Mouse (Mus musculus) small intestine, adult 2 months (tissue): Measurements from ENCODE around the gene Chtop. TPM values are rescaled to one million over a fixed set of nuclear protein-coding genes. Genes with fewer than 3 reads are reported as not detected.
A peak's percentile ranks its signal among the peaks of the same experiment; 100 is the strongest.

Experiments
- H3K27ac ChIP-seq: fragments of 200-500 bp; 2 replicates; pipeline ENCODE4 v1.5.1; 2012; ENCODE audit warnings: low read depth, low read length, control low read depth, inconsistent platforms; ENCODE audit not compliant: insufficient read depth
- H3K27me3 ChIP-seq: fragments of 200-500 bp; 2 replicates; pipeline ENCODE4 v1.6.1; 2012; ENCODE audit warnings: mild to moderate bottlenecking, moderate library complexity, low read length, inconsistent platforms; ENCODE audit not compliant: control insufficient read depth, insufficient read depth
- H3K36me3 ChIP-seq: fragments of 200-500 bp; 2 replicates; pipeline ENCODE4 v1.6.1; 2012; ENCODE audit warnings: mild to moderate bottlenecking, low read length, control low read depth, inconsistent platforms; ENCODE audit not compliant: control insufficient read depth, insufficient read depth
- H3K4me1 ChIP-seq: fragments of 200-500 bp; 2 replicates; pipeline ENCODE4 v1.6.1; 2012; ENCODE audit warnings: low read length, inconsistent platforms, mixed read lengths; ENCODE audit not compliant: control insufficient read depth, insufficient read depth, insufficient read length
- H3K4me3 ChIP-seq: fragments of 200-500 bp; 2 replicates; pipeline ENCODE4 v1.5.1; 2012; ENCODE audit warnings: low read depth, mild to moderate bottlenecking, control low read depth, inconsistent platforms, low read length, moderate library complexity
- CTCF ChIP-seq: fragments of 200-500 bp; IDR thresholded peaks from 2 replicates; pipeline ENCODE4 v1.5.1; 2012; ENCODE audit warnings: low read depth, mild to moderate bottlenecking, control low read depth, inconsistent platforms, low read length, moderate library complexity, mixed read lengths; ENCODE audit not compliant: insufficient replicate concordance, insufficient read length; ENCODE audit errors: extremely low read depth
- POLR2A ChIP-seq: fragments of 200-500 bp; IDR thresholded peaks from 2 replicates; pipeline ENCODE4 v1.6.1; 2012; ENCODE audit warnings: low read depth, mild to moderate bottlenecking, control low read depth, inconsistent platforms, low read length, moderate library complexity
- WGBS: fragments of 180-500 bp; shearing (Covaris S2); methylation state at CpG from one replicate; pipeline ENCODE4 v1.1.7; 2018; 5-methylcytosine and 5-hydroxymethylcytosine counted together
- polyA plus RNA-seq: library from polyadenylated mRNA; depleted of rRNA; stranded (reverse); fragments of >200 nt; gene quantifications from 2 replicates; pipeline ENCODE4 v1.2.3, GENCODE M21; 2012; rRNA removed

Gene Chtop
- 14.3 and 22.3 TPM in 2 replicates for polyA plus RNA-seq

DNA sequence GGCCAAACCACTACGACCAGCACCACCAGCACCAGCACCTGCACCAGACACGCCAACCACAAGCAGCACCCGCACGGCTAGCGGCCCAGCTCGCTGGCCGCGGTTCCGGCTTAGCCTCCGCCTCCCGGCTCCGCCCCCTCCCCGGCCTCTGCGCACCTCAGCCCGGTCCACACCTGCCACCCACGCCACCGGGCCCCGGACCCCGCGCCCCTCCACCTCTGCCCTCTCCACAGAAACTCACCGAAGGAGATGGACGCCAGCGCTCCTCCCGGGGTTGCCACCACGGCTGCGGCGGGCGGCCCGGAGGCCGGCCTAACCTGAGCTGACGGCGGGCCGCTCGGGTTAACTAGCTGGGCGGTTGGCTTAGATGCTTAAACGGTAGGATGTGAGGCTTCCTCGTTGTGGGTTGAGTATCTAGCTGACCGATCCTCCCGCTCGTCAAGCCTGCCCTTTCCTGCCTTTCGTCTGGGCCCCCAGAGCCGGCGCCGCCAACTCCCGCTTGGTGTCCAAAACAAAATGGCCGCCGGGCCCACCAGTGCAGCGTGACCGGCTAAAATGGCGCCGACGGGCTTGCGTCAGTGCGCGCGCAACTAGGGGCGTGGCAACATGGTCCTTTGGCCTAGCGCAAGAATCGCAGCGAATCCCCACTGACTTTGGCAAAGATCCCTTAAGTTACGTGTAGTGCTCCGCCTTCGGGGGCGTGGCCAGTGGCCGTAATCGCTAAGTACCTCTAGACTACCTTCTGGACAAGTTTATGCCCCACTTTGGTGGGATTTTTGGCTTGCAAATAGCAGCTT, at the start of gene Chtop:
Gene Chtop, minus strand, starts transcription at position 549 of the 797 bp plus-strand sequence.
- peak within 1 kb of the TSS; percentile 84 for H3K27ac ChIP-seq
- peaks cover 22% of the 10 kb centered on the region for H3K36me3 ChIP-seq
- 0 out of 2 replicates have a peak, but pooled peaks cover 2% of the 10 kb centered on the region for H3K4me1 ChIP-seq
- H3K27me3 ChIP-seq, result no peaks in the 10 kb centered on the region
- TF ChIP-seq POLR2A, result 0 out of 2 replicates have a peak, but pooled peaks have one; percentile 13
- TF ChIP-seq CTCF, result no peak
- WGBS, result under 1% methylated on average over 66 of the region's 66 CpGs
- peak within 1 kb of the TSS; percentile 70 for H3K4me3 ChIP-seq

DNA sequence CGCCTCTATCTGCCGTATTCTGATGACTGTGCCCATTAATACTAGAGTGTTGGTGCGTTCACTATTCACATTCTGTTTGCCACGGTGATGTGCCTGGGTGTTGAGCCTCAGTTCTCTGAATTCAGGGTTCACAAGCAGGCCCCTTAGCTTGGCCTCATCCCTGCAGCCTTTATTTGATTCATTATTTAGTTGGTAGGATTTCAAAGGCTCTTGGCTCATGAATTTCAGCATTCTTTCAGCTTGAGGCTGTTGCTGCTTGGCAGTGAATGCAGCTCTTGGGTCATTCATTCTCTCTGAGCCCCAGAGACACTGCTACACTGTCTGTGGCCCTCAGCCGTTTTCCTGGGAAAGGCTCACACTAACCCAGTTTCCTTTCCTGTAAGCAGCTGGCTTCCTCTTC, 46.7 kb upstream of the Chtop start:
- H3K27ac ChIP-seq, result no peak overlapping the region
- 76% methylated on average over 5 of the region's 5 CpGs for WGBS

DNA sequence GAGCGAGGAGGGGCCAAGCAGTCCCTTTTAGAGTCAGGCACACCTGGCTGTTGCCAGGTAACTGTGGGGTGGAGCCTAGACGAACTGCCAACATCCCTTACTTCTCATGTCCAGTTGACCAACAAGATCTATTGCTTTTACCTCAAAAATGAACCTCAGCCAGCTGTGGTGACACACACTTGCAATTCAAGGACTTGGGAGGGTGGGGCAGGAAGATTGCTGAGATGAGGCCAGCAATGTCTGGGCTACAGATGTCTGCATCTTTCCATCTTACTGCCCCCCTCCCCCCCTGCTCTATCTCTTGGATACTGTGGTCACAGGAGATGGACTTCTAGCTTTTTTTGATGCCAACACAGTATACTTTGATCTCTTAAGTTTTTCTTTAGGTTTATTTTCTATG, 42.9 kb upstream of the Chtop start:
- H3K27me3 ChIP-seq, result no peaks in the 10 kb centered on the region
- no peaks in the 10 kb centered on the region for H3K36me3 ChIP-seq
- H3K4me1 ChIP-seq, result no peaks in the 10 kb centered on the region
- 73% methylated on average over 2 of the region's 2 CpGs for WGBS
- H3K27ac ChIP-seq, result no peak overlapping the region
- no peak overlapping the region for H3K4me3 ChIP-seq
- no peak for TF ChIP-seq CTCF
- no peak for TF ChIP-seq POLR2A

More for the DNA sequence above, 46.7 kb upstream of the Chtop start:
- H3K36me3 ChIP-seq, result no peaks in the 10 kb centered on the region
- no peaks in the 10 kb centered on the region for H3K27me3 ChIP-seq
- H3K4me1 ChIP-seq, result no peaks in the 10 kb centered on the region
- no peak overlapping the region for H3K4me3 ChIP-seq
- TF ChIP-seq CTCF (no peak), POLR2A (no peak)

DNA sequence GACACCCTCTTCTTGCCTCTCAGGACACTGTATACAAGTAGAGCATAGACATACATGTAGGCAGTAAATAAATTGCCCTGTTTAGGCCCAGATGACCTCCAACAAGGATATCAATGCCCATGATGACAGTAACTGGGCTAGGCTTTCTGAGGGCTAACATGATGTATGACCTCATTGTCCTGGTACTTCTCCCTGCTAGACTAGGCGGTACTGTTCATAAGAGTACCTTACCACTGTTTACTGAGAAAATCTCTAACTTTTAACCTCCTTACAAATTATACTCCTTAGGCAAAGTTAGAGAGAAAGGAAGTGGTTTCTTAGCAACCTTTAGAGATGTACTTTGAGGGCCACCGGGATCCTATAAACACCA, 41.1 kb upstream of the Chtop start:
- TF ChIP-seq POLR2A (no peak), CTCF (no peak)
- H3K27me3 ChIP-seq, result no peaks in the 10 kb centered on the region
- no peak overlapping the region for H3K27ac ChIP-seq
- 67% methylated on average over 2 of the region's 2 CpGs for WGBS
- no peaks in the 10 kb centered on the region for H3K36me3 ChIP-seq
- no peaks in the 10 kb centered on the region for H3K4me1 ChIP-seq
- H3K4me3 ChIP-seq, result no peak overlapping the region

DNA sequence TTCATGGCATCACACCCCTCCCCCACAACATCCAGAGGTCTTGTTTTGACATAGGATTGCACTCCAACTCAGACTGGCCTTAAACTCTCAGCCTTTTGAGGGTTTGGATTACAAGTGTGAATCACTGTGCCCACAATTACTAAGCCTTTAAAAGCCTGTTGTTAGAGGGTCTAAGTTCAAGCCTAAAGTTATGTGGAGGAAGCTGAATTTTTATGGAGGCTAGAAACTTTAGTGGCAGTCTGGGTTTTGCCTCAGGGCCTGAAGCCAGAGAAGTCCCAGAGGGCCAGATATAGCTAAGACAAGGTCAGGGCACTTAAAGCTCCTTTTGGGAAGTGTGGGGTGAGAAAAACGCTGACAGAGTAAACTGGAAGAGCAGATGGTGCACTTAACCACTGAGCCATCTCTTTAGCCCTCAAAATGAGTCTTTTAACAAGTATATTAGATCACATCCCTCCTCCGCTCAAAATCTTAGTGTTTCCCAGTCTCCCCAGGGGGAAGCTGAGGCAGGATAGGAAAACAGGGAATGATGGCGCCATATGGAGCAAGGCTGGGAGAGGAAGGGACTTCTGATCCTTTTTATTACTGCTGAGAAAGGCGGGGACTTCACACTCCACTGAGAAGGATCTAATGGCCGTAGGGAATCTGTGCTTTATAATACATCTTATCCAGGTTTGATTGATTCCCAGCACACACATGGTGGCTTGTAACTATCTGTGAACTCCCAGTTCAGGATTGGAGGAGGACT, 40.5 kb upstream of the Chtop start:
- whole genome bisulfite sequencing, result 57% methylated on average over 5 of the region's 5 CpGs
- H3K27me3 ChIP-seq, result no peaks in the 10 kb centered on the region
- TF ChIP-seq CTCF (no peak), POLR2A (no peak)
- H3K4me1 ChIP-seq, result no peaks in the 10 kb centered on the region
- no peak overlapping the region for H3K4me3 ChIP-seq
- no peak overlapping the region for H3K27ac ChIP-seq
- no peaks in the 10 kb centered on the region for H3K36me3 ChIP-seq

DNA sequence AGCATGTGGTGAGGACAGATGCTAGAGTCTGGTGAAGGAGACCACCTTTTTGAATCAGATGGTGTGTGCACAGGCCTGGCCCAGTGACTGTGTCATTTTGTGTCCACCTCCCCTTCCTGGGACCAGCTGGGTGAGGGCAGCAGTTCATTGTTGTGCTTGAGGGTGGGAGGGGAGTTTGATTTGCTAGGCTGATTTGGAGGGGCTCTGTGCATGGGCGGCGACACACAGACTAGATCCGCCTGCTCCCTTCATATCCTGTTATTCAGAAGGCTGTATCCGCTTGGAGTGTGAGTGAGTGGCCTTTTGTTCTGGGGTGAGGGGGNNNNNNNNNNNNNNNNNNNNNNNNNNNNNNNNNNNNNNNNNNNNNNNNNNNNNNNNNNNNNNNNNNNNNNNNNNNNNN, 31.6 kb upstream of the Chtop start:
- 0 out of 2 replicates have a peak overlapping the region, but pooled peaks have one; percentile 15 for H3K27ac ChIP-seq
- H3K4me1 ChIP-seq, result peaks cover 10% of the 10 kb centered on the region
- no peak for TF ChIP-seq POLR2A
- no peak for TF ChIP-seq CTCF
- H3K4me3 ChIP-seq, result peak overlapping the region; percentile 38
- H3K36me3 ChIP-seq, result peaks cover 6% of the 10 kb centered on the region
- WGBS, result 86% methylated on average over 4 of the region's 4 CpGs
- no peaks in the 10 kb centered on the region for H3K27me3 ChIP-seq

DNA sequence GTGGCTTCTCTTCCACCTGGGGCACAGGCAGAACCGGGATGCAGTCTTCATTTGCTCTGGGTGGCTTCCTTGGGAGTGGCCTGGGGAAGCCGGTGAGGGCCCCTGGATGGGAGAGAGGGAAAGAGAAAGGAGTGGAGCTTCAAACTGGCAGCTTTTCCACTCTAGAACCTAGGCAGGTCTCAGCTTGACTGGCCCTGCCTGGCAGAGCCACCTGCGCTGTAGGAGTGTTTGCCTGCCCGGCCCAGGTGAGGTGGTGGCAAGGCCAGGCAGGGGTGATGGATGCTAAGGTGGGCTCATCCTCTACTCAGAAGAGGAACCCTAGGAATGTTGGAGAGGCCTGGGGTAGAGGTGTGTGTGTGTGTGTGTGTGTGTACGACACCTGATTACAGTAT, 28.6 kb upstream of the Chtop start:
- TF ChIP-seq POLR2A, result no peak
- no peak for TF ChIP-seq CTCF
- H3K4me1 ChIP-seq, result peaks cover 10% of the 10 kb centered on the region
- 30% methylated on average over 5 of the region's 5 CpGs for WGBS
- peaks cover 6% of the 10 kb centered on the region for H3K36me3 ChIP-seq
- H3K4me3 ChIP-seq, result peak overlapping the region; percentile 64
- no peaks in the 10 kb centered on the region for H3K27me3 ChIP-seq
- peak overlapping the region; percentile 61 for H3K27ac ChIP-seq
